Mouse (Mus musculus): Measurements from ENCODE around the gene Fbxo30.
"Not testable (repeated sequence)": the region's sequence is repeated elsewhere in the genome, so short reads cannot be mapped to it uniquely, and the experiment has no call there.

Gene Fbxo30

GRCm38 (mm10) chr10:11280578-11281463 lies at the start of gene Fbxo30:
Fbxo30 (plus strand) TSS chr10:11281330.
- peak; percentile 80 to 88 for DNase-seq (ENCODE audit: low spot score in 2 of 2)

- DNase-seq (ENCODE audit: low spot score in 2 of 2): no peak
These were observed 47.9 kb upstream of the Fbxo30 start for GRCm38 (mm10) chr10:11233208-11233607.

- DNase-seq (ENCODE audit: low spot score in 2 of 2): not testable (repeated sequence)
These were observed 38.1 kb upstream of the Fbxo30 start for GRCm38 (mm10) chr10:11242988-11243387.

- DNase-seq (ENCODE audit: low spot score in 2 of 2): no peak
These were observed 32.9 kb upstream of the Fbxo30 start for GRCm38 (mm10) chr10:11248210-11248609.

- DNase-seq (ENCODE audit: low spot score in 2 of 2): no peak
These were observed 30.7 kb upstream of the Fbxo30 start for GRCm38 (mm10) chr10:11250247-11250997.

- DNase-seq (ENCODE audit: low spot score in 2 of 2): not testable (repeated sequence)
These were observed 27.5 kb upstream of the Fbxo30 start for GRCm38 (mm10) chr10:11253581-11253980.

GRCm38 (mm10) chr10:11260119-11260518 lies 21.0 kb upstream of the Fbxo30 start:
- DNase-seq (ENCODE audit: low spot score in 2 of 2): no peak

- not testable (repeated sequence) for DNase-seq (ENCODE audit: low spot score in 2 of 2)
These were observed 18.8 kb upstream of the Fbxo30 start for GRCm38 (mm10) chr10:11262292-11262691.

- not testable (repeated sequence) for DNase-seq (ENCODE audit: low spot score in 2 of 2)
These were observed 17.3 kb upstream of the Fbxo30 start for GRCm38 (mm10) chr10:11263795-11264194.

- DNase-seq (ENCODE audit: low spot score in 2 of 2): no peak
These were observed 12.0 kb upstream of the Fbxo30 start for GRCm38 (mm10) chr10:11269165-11269564.

GRCm38 (mm10) chr10:11274431-11274830 lies 6.7 kb upstream of the Fbxo30 start:
- no peak for DNase-seq (ENCODE audit: low spot score in 2 of 2)

- DNase-seq (ENCODE audit: low spot score in 2 of 2): no peak
These were observed 924 bp upstream of the Fbxo30 start for GRCm38 (mm10) chr10:11280235-11280577.

GRCm38 (mm10) chr10:11281498-11282305 lies 572 bp downstream of the Fbxo30 start:
- DNase-seq (ENCODE audit: low spot score in 2 of 2): no peak

GRCm38 (mm10) chr10:11282306-11282631 lies 1.1 kb downstream of the Fbxo30 start:
- no peak for DNase-seq (ENCODE audit: low spot score in 2 of 2)

GRCm38 (mm10) chr10:11298418-11298817 lies 17.3 kb downstream of the Fbxo30 start:
- DNase-seq (ENCODE audit: low spot score in 2 of 2): no peak

- DNase-seq (ENCODE audit: low spot score in 2 of 2): no peak
These were observed 24.4 kb downstream of the Fbxo30 start for GRCm38 (mm10) chr10:11305365-11306053.

- no peak for DNase-seq (ENCODE audit: low spot score in 2 of 2)
These were observed 24.9 kb downstream of the Fbxo30 start for GRCm38 (mm10) chr10:11306054-11306367.

- no peak for DNase-seq (ENCODE audit: low spot score in 2 of 2)
These were observed 28.7 kb downstream of the Fbxo30 start for GRCm38 (mm10) chr10:11309866-11310265.

GRCm38 (mm10) chr10:11310481-11310880 lies 29.4 kb downstream of the Fbxo30 start:
- DNase-seq (ENCODE audit: low spot score in 2 of 2): no peak

- DNase-seq (ENCODE audit: low spot score in 2 of 2): not testable (repeated sequence)
These were observed 36.8 kb downstream of the Fbxo30 start for GRCm38 (mm10) chr10:11317856-11318454.

GRCm38 (mm10) chr10:11319446-11319970 lies 38.4 kb downstream of the Fbxo30 start:
- no peak for DNase-seq (ENCODE audit: low spot score in 2 of 2)

All from frontal cortex, postnatal 14 days (tissue).